Mouse (Mus musculus) T-helper 17 cell (primary cell): ENCODE measurements around the gene Mff.

Experiments
- in situ Hi-C, 2 experiments: fragments of 300-600 bp; cut with MboI, MseI; formaldehyde crosslinking; loops; 1 replicate in 1 of 2; 2 replicates in 1 of 2; pipeline ENCODE4 v1.15.1; 2025; ENCODE audit warnings: high pct_unique_total_duplicates in 2 of 2

Gene Mff

GRCm38 (mm10) chr1:82724339-82725025 lies at the start of gene Mff:
TSS of gene Mff (plus strand) at chr1:82724890.
- in situ Hi-C loops = no loop called here

- in situ Hi-C loops = no loop called here
Observed at GRCm38 (mm10) chr1:82686328-82686727, 38.4 kb upstream of the Mff start.

DNA sequence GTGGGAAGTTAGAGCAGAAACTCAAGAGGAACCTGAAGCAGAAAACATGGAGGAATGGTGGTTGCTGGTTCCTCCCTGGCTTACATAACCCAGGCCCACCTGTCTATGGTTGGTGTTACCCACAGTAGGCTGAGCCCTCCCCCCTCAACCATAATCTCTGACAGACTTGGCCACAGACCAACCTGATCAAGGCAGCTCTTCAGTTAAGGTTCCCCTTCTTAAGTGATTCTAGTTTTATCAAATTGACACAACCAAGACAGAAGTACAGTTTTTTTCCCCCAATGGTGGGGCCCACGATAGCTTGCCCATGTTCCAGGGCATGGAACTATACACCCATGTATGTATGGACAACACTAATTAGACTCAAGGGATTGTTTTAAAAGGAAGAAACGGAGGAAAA lies 37.8 kb upstream of the Mff start:
- in situ Hi-C loops = no loop called here

DNA sequence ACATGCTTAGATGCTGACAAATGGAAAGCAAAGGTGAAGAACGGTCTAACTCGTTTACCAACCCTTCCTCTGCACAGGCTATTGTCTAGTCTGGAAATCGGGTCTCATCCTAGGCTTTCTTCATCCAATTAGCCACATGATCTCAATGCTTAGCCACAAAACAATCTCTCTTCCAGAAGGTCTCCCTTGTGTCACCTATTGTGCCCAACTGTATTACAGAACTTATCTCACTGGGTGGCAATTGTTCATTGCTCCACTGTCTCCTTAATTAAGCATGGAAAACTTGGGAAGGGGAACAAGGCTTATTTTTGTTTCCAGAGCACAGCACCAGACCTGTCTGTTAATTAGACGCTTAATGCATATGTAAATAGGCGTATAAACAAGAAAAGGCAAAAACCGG lies 36.8 kb upstream of the Mff start:
- in situ Hi-C loops = no loop called here

GRCm38 (mm10) chr1:82695915-82696314 lies 28.8 kb upstream of the Mff start:
- in situ Hi-C loops = no loop called here

- in situ Hi-C loops = no loop called here
Observed at GRCm38 (mm10) chr1:82717816-82718512, 6.7 kb upstream of the Mff start.

GRCm38 (mm10) chr1:82725026-82725874 lies 560 bp downstream of the Mff start:
- in situ Hi-C loops = no loop called here

GRCm38 (mm10) chr1:82725875-82726185 lies 1.1 kb downstream of the Mff start:
- in situ Hi-C loops = no loop called here

GRCm38 (mm10) chr1:82726482-82726881 lies 1.8 kb downstream of the Mff start:
- in situ Hi-C loops = no loop called here

DNA sequence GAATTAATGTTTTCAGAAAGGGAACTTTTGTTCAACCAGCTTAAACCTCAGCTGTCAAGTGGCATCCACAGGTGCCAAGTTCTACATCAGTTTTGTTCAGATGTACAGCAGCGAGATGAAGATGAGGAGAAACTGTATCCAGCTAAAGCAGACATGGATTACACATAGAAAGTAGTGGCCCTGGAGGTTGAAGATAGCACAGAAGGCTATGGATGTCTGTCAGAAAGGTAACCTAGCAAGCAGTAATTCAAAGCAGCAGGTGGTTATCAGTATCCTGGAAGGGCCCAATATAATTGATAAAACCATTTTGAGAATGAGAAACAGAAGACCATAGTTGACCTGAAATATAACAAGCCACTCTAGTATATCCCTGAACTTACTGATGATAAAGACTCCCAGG lies 8.7 kb downstream of the Mff start:
- in situ Hi-C loops = no loop called here

GRCm38 (mm10) chr1:82738066-82738465 lies 13.4 kb downstream of the Mff start:
- in situ Hi-C loops = no loop called here

DNA sequence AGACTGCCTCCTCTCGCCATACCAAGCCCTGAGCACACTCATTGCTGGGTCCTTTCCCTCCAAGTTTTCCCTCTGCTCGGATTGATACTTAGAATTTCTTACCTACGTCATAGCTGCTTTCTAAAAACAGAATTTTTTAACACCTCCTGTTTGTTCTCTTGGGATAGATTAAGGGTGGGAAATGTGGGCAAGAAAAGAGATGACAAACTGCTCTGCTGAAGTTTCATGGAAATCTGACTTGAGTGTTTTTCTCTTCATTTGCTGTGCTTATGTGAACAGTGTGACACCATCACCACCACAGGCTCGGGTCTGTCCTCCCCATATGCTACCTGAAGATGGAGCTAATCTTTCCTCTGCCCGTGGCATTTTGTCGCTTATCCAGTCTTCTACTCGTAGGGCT lies 16.8 kb downstream of the Mff start:
- in situ Hi-C loops = no loop called here

DNA sequence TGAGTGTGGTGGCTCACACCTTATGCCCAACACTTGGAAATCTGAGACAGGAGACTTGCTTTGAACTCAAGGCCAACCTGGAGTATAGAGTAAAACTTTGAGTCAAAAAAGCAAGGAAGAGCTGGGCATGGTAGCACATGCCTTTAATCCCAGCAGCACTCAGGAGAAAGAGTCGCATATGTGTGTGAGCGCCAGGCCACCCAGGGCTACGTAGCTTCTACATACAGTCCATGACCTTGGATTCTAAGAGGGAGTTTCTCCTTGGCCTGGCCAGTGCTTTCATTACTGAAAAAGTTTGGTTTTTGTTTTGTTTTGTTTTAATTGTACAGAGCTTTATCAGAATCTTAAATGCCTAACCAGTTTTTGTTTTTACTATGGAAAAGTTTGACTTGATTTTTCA lies 19.3 kb downstream of the Mff start:
- in situ Hi-C loops = no loop called here

GRCm38 (mm10) chr1:82746408-82746807 lies 21.7 kb downstream of the Mff start:
- in situ Hi-C loops = no loop called here

DNA sequence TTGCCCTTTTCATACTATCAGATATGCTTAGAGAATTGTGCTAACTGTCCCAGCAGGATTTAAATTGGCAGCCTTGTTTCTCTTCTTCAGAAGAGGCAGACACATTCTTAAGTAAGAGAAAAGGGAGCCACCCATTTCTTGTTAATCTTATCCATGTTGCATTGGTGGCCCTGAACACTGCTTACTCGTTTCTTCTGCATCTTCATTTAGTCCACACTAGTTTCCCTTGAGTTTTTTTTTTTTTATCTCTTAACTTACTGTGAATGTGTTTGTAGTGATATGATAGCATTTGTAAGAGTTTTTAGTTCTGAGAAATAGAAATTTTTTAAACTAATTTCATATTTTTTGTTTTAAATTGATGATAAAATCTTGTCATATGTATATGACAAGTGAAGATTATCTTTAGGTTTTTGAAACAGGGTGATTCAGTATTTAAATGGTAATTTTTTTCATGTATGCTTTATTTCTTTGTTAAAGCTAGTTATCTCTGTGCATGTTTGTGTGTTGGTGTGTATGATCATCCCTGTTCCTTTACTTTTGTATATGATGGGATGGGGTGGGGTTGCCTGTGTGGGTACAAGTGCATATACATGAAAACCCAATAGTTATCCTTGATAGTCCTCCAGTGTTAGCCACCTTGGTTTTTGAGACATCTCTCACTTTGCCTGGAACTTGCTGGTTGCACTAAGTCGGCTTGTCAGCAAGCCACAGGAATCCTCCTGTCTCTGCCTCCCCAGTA lies 23.2 kb downstream of the Mff start:
- in situ Hi-C loops = no loop called here

GRCm38 (mm10) chr1:82759520-82759919 lies 34.8 kb downstream of the Mff start:
- in situ Hi-C loops = no loop called here

- in situ Hi-C loops = no loop called here
Observed at GRCm38 (mm10) chr1:82761454-82762169, 36.9 kb downstream of the Mff start.

DNA sequence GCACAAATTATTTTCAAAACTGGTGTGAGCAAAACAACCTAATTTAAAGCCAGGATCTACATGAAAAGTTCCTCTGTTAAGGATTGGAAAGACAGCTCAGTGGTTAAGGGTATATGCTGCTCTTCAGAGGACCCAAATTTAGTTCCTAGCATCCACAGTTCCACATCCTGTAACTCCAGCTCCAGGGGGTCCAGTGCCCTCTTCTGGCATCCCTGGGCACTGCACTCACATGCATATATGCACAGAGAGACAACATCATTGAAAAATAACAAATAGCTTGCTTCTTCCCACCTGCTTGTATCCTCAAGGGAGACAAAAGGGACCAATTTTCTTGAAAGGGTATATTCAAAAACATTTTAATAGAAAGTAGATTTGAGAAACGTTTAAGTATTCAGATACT lies 37.6 kb downstream of the Mff start:
- in situ Hi-C loops = no loop called here

DNA sequence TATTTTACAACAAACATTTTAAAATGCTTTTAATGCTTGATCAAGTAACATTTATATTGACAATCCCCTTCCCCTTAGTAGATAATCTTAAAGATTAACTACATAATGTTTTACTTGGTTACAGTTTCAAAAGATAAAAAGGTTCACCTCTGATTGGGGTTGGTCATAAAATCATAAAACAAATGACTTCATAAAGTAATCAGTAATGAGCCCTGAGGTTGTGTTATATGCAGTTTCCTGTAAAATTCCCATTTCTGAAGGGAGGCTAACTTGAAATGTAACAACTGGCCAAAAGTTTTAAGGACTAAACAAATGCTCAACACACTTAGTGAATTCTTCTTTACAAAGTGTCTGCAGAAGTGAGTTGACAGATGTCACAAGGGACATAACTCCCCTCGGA lies 41.5 kb downstream of the Mff start:
- in situ Hi-C loops = no loop called here

DNA sequence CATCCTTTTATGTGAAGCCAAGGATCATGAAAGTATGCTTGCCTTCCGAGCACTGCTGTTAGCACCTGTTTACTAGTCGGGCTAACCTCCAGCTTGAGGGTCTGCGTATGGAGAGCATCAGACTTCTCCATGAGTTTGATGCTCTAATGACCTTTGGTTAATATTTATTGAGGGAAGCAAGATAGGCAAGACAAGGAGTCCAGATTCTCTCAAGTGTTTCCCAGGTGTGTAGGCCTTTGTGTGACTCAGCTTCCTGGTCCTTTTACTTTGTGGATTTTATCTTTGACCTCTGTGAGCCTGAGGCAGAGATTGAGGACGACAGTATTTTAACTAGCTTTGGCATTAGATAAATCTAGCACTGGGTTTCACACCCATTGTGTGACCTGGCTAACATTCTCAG lies 42.0 kb downstream of the Mff start:
- in situ Hi-C loops = no loop called here

DNA sequence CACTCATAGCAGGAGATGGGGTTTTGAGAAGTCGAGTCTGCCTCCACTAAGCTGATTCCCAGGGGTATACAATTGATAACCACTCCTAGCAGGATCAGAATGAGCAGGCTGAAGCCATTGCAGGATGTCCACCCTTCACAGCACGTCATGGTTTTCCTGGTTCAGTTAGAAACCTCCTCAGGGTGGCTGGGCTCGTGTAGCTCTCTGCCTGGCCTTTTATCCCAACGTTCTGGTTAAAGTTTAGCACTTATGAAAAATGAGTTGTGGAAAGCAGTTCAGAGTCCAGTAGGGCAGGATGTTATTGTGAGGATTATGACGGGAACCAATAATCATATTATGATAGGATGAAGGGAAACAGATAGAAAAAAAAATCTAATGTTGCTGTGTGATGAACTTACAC lies 43.6 kb downstream of the Mff start, which contains the start of gene Tm4sf20:
Tm4sf20 (minus strand) TSS at position 193 of the 400 bp plus-strand sequence.
- in situ Hi-C loops = no loop called here
